Mouse (Mus musculus) gastrocnemius, postnatal 4 days (tissue): ENCODE measurements around the gene Rhox7b. TPM values are rescaled to one million over a fixed set of nuclear protein-coding genes. Genes with fewer than 3 reads are reported as not detected.
"Not testable (repeated sequence)": the region's sequence is repeated elsewhere in the genome, so short reads cannot be mapped to it uniquely, and the experiment has no call there.

Experiments used
- DNase-seq, 2 experiments: peaks; one replicate each; pipeline ENCODE4 v3.0.0; 2021 to 2022; ENCODE audit warnings: low spot score in 2 of 2, mixed read lengths in 2 of 2
- long read RNA-seq, 2 experiments: library from polyadenylated mRNA; stranded (forward); transcript quantifications; one replicate each; pipeline ENCODE4 v2.0.0; 2021
- total RNA-seq, 2 experiments: library from RNA; stranded (reverse); gene quantifications; 2 replicates each; pipeline ENCODE4 v1.2.3; 2021

Gene Rhox7b
- total RNA-seq, result not detected
- long read RNA-seq, experiment 1, result 0 reads
- long read RNA-seq, experiment 2, result 0 reads

DNA sequence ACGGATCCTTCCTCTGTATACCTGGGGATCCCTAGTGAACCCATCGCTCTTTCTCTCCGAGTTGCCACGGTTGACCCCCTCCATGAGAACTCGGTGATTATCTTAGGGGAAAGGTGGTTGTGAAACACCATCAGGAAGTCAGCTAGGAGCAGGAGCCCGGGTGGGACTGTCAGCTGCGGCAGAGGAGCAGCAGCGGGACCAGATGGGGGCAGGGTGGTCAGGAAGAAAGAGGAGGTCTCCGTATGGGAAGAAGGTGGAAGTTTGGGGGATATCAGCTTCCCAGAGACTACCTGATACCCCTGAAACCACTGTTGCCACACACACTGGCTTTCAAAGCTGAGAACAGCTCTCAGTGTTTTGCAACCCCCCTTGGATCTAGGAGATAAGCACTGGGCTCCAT is at the start of gene Rhox7b:
Gene Rhox7b (minus strand): TSS at position 101 of the 400 bp plus-strand sequence.
- DNase-seq, result not testable (repeated sequence)

DNA sequence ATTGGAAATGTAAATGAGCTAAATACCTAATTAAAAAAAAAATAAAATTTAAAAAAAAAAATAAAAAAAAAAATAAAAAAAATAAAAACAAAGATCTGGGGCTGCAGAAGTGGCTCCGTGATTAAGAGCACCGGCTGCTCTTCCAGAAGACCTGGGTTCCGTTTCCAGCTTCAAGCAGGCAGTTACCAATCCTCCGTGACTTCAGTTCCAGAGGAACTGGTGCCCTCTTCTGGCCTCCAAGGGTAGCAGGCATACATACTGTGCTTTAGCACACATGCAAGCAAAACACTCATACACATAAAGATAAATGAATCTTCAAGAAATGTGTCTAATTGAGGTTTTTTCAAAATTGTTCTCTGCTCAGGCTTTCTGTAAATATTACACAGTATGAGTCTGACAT is 19.3 kb upstream of the Rhox7b start:
- DNase-seq, result no peak

DNA sequence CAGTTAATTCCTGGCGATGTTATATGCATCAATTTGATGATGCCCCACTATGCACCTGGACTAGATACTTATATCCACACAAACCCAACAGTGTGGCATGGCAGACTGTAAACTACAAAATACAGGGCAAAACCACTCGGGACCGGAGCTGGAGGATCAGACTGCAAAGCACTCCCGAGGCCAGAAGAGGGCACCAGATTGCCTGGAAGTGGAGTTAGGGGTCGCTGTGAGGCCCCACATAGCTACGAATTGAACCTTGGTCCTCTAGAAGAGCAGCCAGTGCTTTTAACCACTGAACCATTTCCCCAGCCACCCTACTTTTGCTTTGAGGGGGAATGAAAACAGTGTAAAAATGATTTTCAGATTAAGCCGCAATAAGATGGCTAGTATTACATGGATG is 11.5 kb upstream of the Rhox7b start:
- DNase-seq, result no peak

DNA sequence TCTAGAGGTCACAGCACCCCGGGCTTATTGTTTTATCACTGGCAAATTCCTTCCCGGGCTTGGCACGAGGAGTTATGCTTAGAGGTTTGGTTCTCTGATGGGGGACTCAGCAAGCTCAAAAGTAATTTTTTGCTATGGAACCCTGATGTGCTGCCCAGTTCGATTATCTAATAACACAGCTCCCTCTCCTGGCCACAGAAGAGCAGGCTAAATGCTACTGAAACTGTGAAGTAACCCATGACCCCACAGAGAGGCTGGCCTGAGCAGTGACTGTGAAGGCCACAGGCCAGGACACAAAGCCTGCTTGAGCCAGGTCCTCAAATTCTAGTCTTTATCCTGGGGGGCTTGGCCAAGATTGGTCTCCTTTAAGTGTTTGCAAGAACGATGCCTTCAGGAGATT is 6.7 kb upstream of the Rhox7b start:
- no peak for DNase-seq

DNA sequence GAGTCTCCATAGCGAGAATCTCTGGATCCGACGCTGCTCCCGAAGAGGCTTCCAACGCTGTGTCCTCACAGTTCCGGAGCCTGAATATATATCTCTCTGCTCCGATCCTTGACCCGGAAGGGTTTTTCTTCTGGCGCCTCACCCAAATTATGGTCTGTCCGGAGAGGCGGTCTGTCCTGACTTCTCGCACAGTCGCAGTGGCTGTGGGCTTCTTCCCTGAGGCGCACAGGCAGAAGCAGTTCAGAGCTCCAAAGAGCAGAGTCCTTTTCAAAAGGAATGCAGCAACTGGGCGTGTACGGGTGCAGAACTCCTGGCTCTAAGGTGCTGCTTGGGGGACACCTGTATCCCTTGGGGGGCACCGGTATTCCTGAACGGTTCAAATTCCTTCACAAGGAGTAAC is 4.6 kb upstream of the Rhox7b start, which contains the start of gene Rhox9:
Gene Rhox9 (minus strand): TSS at position 101 of the 400 bp plus-strand sequence.
- not testable (repeated sequence) for DNase-seq

DNA sequence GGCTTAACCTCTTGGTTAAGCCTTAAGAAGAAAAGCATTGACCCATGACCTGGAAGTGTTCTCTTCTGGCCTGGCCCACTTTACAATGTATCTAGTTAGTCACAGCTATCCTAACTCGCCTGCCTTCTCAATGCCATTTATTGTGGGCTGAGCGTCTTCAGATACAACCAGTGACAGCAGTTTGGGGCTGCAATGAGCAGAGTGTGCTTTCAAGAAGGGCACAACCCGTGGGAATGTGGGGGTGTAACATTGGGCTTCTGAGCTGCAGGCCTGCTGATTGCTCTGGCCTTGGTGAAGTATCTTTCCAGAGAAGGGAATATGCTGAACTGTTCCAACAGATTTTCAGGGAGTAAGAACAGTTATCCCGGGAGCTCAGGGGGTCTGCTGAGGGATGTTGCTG is 18.2 kb downstream of the Rhox7b start, which contains the start of gene Rhox8:
Gene Rhox8 (minus strand): TSS at position 101 of the 400 bp plus-strand sequence.
- DNase-seq, result no peak

DNA sequence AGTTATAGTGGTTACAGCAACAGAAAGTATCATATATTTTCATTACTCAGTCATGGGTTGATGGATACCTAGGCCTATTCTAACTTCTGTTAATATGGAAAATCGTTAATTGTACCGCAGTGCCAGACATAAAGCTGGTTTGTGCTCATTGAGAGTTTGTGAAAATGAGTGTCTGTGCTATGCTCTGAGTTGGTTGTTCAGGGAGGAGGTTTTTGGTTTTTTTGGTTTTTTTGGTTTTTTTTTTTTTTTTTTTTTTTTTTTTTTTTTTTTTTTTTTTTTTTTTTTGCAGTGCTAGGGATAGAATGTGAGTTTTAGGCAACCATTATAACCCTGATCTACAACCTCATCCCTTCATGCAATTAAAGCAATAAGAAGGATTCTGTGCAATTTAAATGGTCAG is 25.4 kb downstream of the Rhox7b start:
- DNase-seq, result no peak

Other genes with a start within 250 kb of the Rhox7b start
- gene Rhox4g, start 245.9 kb downstream of the Rhox7b start, total RNA-seq, result not detected
- under 1 TPM; 0.29 to 0.36 TPM for gene Rhox3h, start 228.5 kb downstream of the Rhox7b start, total RNA-seq
- not detected for gene Rhox2h, start 224.0 kb downstream of the Rhox7b start, total RNA-seq
- not detected for gene Rhox5, start 92.4 kb downstream of the Rhox7b start, total RNA-seq
- not detected for gene Rhox6, start 70.3 kb downstream of the Rhox7b start, total RNA-seq
- gene Rhox7a, start 65.5 kb downstream of the Rhox7b start, total RNA-seq, result not detected
- not detected for gene Rhox8, start 18.3 kb downstream of the Rhox7b start, total RNA-seq
- not detected for gene Rhox9, start 4.5 kb upstream of the Rhox7b start, total RNA-seq
- not detected for gene Btg1-ps1, start 121.6 kb upstream of the Rhox7b start, total RNA-seq
- not detected for gene Btg1-ps2, start 145.9 kb upstream of the Rhox7b start, total RNA-seq
- gene Rhox10, start 169.2 kb upstream of the Rhox7b start, total RNA-seq, result not detected
- gene Rhox11, start 187.9 kb upstream of the Rhox7b start, total RNA-seq, result not detected
- not detected for gene Rhox12, start 213.7 kb upstream of the Rhox7b start, total RNA-seq
- gene Rhox13, start 224.0 kb upstream of the Rhox7b start, total RNA-seq, result not detected